Mouse (Mus musculus): ENCODE data around the gene Ptprt. TPM values are rescaled to one million over a fixed set of nuclear protein-coding genes. Genes with fewer than 3 reads are reported as not detected.

The Ptprt gene
- polyA plus RNA-seq, 1 experiment from 2014 or later, result 4.0 TPM

DNA sequence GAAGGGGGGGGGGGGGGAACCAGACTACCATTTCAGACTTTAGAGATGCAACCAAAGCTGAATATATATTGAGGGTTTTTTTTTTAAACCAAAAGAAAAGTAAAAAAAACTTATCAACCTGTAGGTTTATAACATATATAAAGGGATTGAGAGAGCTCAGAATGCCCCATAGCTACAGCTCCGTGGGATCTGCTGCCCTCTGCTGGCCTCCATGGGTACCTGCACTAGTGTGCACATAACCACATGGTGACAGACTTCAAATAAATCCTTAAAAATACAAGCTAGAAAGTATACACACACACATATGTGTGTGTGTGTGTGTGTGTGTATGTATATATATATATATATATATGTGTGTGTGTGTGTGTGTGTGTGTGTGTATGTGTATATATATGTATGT, 148.9 kb downstream of the Ptprt start:
- no peak overlapping the region for H3K4me3 ChIP-seq (replicated peaks; ENCODE audit: low read depth, low read length)
- H3K36me3 ChIP-seq (ENCODE audit: insufficient read depth, low read length), result no peaks in the 10 kb centered on the region
- DNase-seq (ENCODE audit: low spot score), result no peak
- no peak for ATAC-seq (replicated peaks; ENCODE audit: low FRiP score, low read depth)
- WGBS, result 83% methylated on average over 1 of the region's 1 CpGs
- no peaks in the 10 kb centered on the region for H3K27me3 ChIP-seq (ENCODE audit: insufficient read depth, low read length)
- H3K27ac ChIP-seq, result no peak overlapping the region
- no peak overlapping the region for H3K4me2 ChIP-seq (ENCODE audit: low read length)
- H3K9me3 ChIP-seq (replicated peaks; ENCODE audit: low read length), result no peaks in the 10 kb centered on the region
- no peaks in the 10 kb centered on the region for H3K4me1 ChIP-seq (replicated peaks; ENCODE audit: insufficient read depth, low read length)
- no peak overlapping the region for H3K9ac ChIP-seq (ENCODE audit: low read depth, low read length)
- TF ChIP-seq CTCF (IDR thresholded peaks at IDR 0.05; ENCODE audit: low read depth), result peak; percentile 34; the same call in 1 of the 2 replicates

DNA sequence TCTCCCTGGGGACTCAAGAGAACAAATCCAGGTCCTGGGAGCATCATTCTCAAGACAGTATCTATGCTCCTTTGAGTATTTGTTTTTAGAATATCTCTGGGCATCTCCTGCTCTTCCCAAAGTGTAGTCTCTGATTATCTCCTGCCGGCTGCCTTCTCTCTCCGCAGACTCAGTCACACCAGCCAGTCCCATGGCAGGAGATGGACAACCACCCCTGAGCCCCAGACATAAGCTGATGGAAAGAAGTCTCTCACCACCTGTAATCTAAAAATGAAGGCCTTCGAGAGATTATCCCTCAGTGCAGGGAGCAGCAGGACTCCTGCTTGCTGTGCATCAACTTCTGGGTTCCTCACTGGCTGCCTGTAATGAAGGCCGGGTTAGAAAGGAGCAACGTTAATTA, 151.9 kb downstream of the Ptprt start:
- Histone ChIP-seq H3K4me1 (replicated peaks; ENCODE audit: insufficient read depth, low read length) (no peaks in the 10 kb centered on the region), H3K4me3 (replicated peaks; ENCODE audit: low read depth, low read length) (no peak overlapping the region), H3K4me2 (ENCODE audit: low read length) (no peak overlapping the region), H3K9ac (ENCODE audit: low read depth, low read length) (no peak overlapping the region), H3K27me3 (ENCODE audit: insufficient read depth, low read length) (no peaks in the 10 kb centered on the region), H3K27ac (no peak overlapping the region), H3K9me3 (replicated peaks; ENCODE audit: low read length) (no peaks in the 10 kb centered on the region), H3K36me3 (ENCODE audit: insufficient read depth, low read length) (no peaks in the 10 kb centered on the region)
- ATAC-seq (replicated peaks; ENCODE audit: low FRiP score, low read depth) (no peak), DNase-seq (ENCODE audit: low spot score) (no peak)
- WGBS, result 81% methylated on average over 5 of the region's 5 CpGs
- TF ChIP-seq CTCF (IDR thresholded peaks at IDR 0.05; ENCODE audit: low read depth), result no peak

DNA sequence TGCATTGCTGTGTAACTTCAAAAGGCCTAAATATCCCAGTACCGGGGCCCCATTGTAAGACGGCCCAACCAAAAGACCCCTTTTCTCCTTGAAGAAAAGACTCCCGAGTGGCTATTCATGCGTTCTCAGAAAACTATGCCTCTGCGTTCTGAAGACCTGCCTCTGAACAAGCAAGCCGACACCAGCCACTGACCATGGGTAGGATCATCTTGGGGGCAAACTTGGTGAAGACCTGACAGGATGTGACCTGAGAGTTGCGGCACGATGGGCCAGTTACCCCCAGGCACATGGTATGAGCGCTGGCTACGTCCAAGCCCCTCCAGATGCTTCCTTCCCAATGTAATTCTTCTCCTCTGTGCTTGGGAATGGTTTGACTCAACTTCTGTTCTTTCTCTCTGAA, 153.3 kb downstream of the Ptprt start:
- Histone ChIP-seq H3K4me3 (replicated peaks; ENCODE audit: low read depth, low read length) (no peak overlapping the region), H3K4me1 (replicated peaks; ENCODE audit: insufficient read depth, low read length) (no peaks in the 10 kb centered on the region), H3K27ac (no peak overlapping the region), H3K9me3 (replicated peaks; ENCODE audit: low read length) (no peaks in the 10 kb centered on the region), H3K4me2 (ENCODE audit: low read length) (no peak overlapping the region), H3K27me3 (ENCODE audit: insufficient read depth, low read length) (no peaks in the 10 kb centered on the region), H3K36me3 (ENCODE audit: insufficient read depth, low read length) (no peaks in the 10 kb centered on the region), H3K9ac (ENCODE audit: low read depth, low read length) (no peak overlapping the region)
- WGBS, result 65% methylated on average over 10 of the region's 10 CpGs
- TF ChIP-seq CTCF (IDR thresholded peaks at IDR 0.05; ENCODE audit: low read depth), result no peak
- DNase-seq (ENCODE audit: low spot score) (no peak), ATAC-seq (replicated peaks; ENCODE audit: low FRiP score, low read depth) (no peak)

DNA sequence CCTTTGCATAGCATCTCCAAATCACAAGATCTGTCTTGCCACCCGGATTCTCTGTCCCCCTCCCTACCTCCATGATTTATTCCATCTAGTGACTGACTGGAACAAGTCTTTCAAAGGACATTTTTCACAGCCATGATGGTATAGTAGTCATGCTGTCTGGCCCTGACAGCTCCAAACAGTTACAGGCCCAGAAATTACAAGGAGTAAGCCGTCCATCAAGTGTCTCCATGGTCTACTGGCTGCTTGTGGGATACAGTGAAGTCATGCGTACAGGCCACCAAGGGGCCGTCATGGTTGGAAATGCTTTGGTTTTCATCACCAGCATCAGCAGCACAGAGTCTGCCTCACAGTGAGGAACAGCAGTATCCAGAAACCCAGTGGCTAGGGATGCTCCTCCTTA, 156.1 kb downstream of the Ptprt start:
- Histone ChIP-seq H3K36me3 (ENCODE audit: insufficient read depth, low read length) (no peaks in the 10 kb centered on the region), H3K27me3 (ENCODE audit: insufficient read depth, low read length) (no peaks in the 10 kb centered on the region), H3K4me3 (replicated peaks; ENCODE audit: low read depth, low read length) (no peak overlapping the region), H3K9ac (ENCODE audit: low read depth, low read length) (no peak overlapping the region), H3K9me3 (replicated peaks; ENCODE audit: low read length) (no peaks in the 10 kb centered on the region), H3K4me1 (replicated peaks; ENCODE audit: insufficient read depth, low read length) (no peaks in the 10 kb centered on the region), H3K27ac (no peak overlapping the region), H3K4me2 (ENCODE audit: low read length) (no peak overlapping the region)
- ATAC-seq (replicated peaks; ENCODE audit: low FRiP score, low read depth), result peak; percentile 72
- WGBS, result 26% methylated on average over 4 of the region's 4 CpGs
- TF ChIP-seq CTCF (IDR thresholded peaks at IDR 0.05; ENCODE audit: low read depth), result no peak
- peak; percentile 46 for DNase-seq (ENCODE audit: low spot score)

DNA sequence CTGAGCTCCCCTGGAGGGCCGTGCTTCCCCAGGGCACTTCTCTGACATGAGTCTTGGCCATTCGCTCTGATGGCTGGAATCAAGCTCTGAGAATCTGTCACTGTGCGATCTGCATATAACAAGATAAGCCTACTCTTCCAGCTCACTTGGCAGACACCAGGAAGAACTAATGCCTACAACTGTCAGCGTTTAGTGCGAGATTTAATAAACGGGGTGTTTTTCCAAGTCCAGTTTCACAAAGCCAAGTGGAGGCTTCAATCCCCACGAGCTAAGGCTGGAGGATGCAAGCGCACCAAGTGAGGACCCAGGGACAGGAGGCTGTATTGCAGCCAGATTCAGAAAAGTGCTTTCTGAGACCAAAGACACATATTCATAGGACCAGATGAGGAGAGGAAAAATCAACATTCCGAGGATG, 161.4 kb downstream of the Ptprt start:
- Histone ChIP-seq H3K4me3 (replicated peaks; ENCODE audit: low read depth, low read length) (no peak overlapping the region), H3K9ac (ENCODE audit: low read depth, low read length) (no peak overlapping the region), H3K4me1 (replicated peaks; ENCODE audit: insufficient read depth, low read length) (no peaks in the 10 kb centered on the region), H3K9me3 (replicated peaks; ENCODE audit: low read length) (no peaks in the 10 kb centered on the region), H3K36me3 (ENCODE audit: insufficient read depth, low read length) (no peaks in the 10 kb centered on the region), H3K27me3 (ENCODE audit: insufficient read depth, low read length) (no peaks in the 10 kb centered on the region), H3K27ac (no peak overlapping the region), H3K4me2 (ENCODE audit: low read length) (no peak overlapping the region)
- ATAC-seq (replicated peaks; ENCODE audit: low FRiP score, low read depth) (no peak), DNase-seq (ENCODE audit: low spot score) (no peak)
- WGBS, result 83% methylated on average over 9 of the region's 9 CpGs
- no peak for TF ChIP-seq CTCF (IDR thresholded peaks at IDR 0.05; ENCODE audit: low read depth)

DNA sequence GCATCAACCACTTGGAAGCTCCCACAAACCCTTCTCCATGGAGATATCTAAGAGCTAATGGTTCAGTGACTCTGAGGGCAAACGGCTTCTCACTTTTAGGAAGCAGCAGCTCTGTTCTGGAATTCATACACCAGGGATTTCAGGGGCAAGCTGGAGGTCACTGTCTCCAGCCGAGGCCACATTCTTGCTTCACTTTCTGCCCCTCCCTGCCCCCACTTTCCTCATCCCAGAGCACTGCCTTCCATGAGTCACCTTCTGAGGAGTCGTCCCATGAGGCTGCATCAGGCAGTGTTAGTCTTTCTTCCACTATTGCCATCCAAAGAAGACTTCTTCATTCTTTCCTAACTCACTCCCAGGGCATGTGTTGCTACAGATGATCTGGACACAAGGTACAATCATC, 162.8 kb downstream of the Ptprt start:
- H3K4me3 ChIP-seq (replicated peaks; ENCODE audit: low read depth, low read length), result no peak overlapping the region
- no peak overlapping the region for H3K27ac ChIP-seq
- no peaks in the 10 kb centered on the region for H3K27me3 ChIP-seq (ENCODE audit: insufficient read depth, low read length)
- DNase-seq (ENCODE audit: low spot score) (no peak), ATAC-seq (replicated peaks; ENCODE audit: low FRiP score, low read depth) (no peak)
- WGBS, result 31% methylated on average over 3 of the region's 3 CpGs
- H3K4me2 ChIP-seq (ENCODE audit: low read length), result no peak overlapping the region
- H3K9me3 ChIP-seq (replicated peaks; ENCODE audit: low read length), result no peaks in the 10 kb centered on the region
- no peak for TF ChIP-seq CTCF (IDR thresholded peaks at IDR 0.05; ENCODE audit: low read depth)
- no peak overlapping the region for H3K9ac ChIP-seq (ENCODE audit: low read depth, low read length)
- no peaks in the 10 kb centered on the region for H3K4me1 ChIP-seq (replicated peaks; ENCODE audit: insufficient read depth, low read length)
- no peaks in the 10 kb centered on the region for H3K36me3 ChIP-seq (ENCODE audit: insufficient read depth, low read length)

DNA sequence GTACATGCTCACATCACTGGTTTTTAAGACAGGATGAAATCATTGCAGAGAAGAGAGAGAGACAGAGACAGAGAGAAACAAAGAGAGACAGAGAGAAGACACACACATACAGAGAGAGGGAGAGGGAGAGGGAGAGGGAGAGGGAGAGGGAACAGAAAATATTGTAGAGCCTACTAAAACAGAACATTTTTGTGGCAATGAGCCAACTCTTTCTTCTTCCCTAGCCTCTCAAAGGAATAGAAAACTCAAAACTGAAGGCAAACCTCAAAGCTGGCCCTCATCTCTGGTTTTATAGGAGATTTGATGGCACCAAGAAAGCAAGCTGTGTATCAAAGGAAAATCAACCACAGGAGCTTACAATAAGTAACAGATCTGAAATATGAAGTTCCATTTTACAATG, 176.9 kb downstream of the Ptprt start:
- no peak overlapping the region for H3K4me3 ChIP-seq (replicated peaks; ENCODE audit: low read depth, low read length)
- DNase-seq (ENCODE audit: low spot score) (peak; percentile 6), ATAC-seq (replicated peaks; ENCODE audit: low FRiP score, low read depth) (no peak)
- H3K9ac ChIP-seq (ENCODE audit: low read depth, low read length), result no peak overlapping the region
- H3K27ac ChIP-seq, result no peak overlapping the region
- no peaks in the 10 kb centered on the region for H3K27me3 ChIP-seq (ENCODE audit: insufficient read depth, low read length)
- no peak overlapping the region for H3K4me2 ChIP-seq (ENCODE audit: low read length)
- no peaks in the 10 kb centered on the region for H3K4me1 ChIP-seq (replicated peaks; ENCODE audit: insufficient read depth, low read length)
- TF ChIP-seq CTCF (IDR thresholded peaks at IDR 0.05; ENCODE audit: low read depth), result no peak
- no peaks in the 10 kb centered on the region for H3K36me3 ChIP-seq (ENCODE audit: insufficient read depth, low read length)
- H3K9me3 ChIP-seq (replicated peaks; ENCODE audit: low read length), result no peaks in the 10 kb centered on the region
